Mouse (Mus musculus) testis, adult 2 months (tissue): ENCODE results near the gene Cd96.

ENCODE experiments used
- CTCF ChIP-seq: fragments of 200-500 bp; IDR thresholded peaks from 2 replicates; pipeline ENCODE4 v1.5.1; 2012; ENCODE audit warnings: low read depth, mild to moderate bottlenecking, inconsistent platforms, low read length, moderate library complexity; ENCODE audit not compliant: control insufficient read depth, insufficient read depth, insufficient replicate concordance
- POLR2A ChIP-seq: fragments of 200-500 bp; IDR thresholded peaks from 2 replicates; pipeline ENCODE4 v1.6.1; 2012; ENCODE audit warnings: low read depth, mild to moderate bottlenecking, inconsistent platforms, low read length, moderate library complexity; ENCODE audit not compliant: control insufficient read depth

DNA sequence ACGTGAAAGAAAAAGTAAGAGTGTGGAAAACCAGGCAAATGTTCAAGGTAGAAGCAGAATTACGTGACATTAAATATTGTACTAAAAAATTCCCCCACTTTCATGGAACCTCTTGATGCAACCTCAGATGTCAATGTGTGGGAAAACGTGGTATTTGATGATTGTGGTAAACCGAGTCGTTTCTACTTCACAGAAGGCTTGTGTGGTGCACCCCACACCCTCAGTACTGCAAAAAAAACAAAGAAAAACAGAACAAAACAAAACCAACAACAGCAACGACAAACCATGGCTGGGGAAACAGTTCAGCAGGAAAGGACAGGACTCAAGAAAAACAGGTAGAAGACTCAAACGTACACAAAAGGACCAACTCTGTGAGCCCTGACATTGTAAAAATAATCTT, 121.8 kb downstream of the Cd96 start:
- TF ChIP-seq CTCF (no peak), POLR2A (no peak)
